Mouse (Mus musculus) myocyte (in vitro differentiated cells): Measurements from ENCODE around the gene Inhba. TPM values are rescaled to one million over a fixed set of nuclear protein-coding genes. Genes with fewer than 3 reads are reported as not detected.

Experiments
- H3K27me3 ChIP-seq: one replicate; pipeline ENCODE4 v1.6.1; 2011; ENCODE audit not compliant: control insufficient read depth, insufficient read depth, insufficient read length
- H3K36me3 ChIP-seq: one replicate; pipeline ENCODE4 v1.6.1; 2011; ENCODE audit not compliant: control insufficient read depth, insufficient read depth
- H3K4me2 ChIP-seq: one replicate; pipeline ENCODE4 v1.6.1; 2011; ENCODE audit warnings: low read depth, control low read depth
- H3K4me3 ChIP-seq: one replicate; pipeline ENCODE4 v1.5.1; 2011; ENCODE audit warnings: mild to moderate bottlenecking, control low read depth, moderate library complexity
- H3K79me2 ChIP-seq: one replicate; pipeline ENCODE4 v1.6.1; 2011; ENCODE audit not compliant: control insufficient read depth, insufficient read depth
- H3ac ChIP-seq: one replicate; pipeline ENCODE4 v1.6.1; 2011; ENCODE audit not compliant: control insufficient read depth, insufficient read length
- CEBPB ChIP-seq: IDR thresholded peaks from 2 replicates; pipeline ENCODE4 v1.6.1; 2011; ENCODE audit warnings: mild to moderate bottlenecking, moderate library complexity; ENCODE audit not compliant: poor library complexity, insufficient read depth, severe bottlenecking
- E2F4 ChIP-seq: IDR thresholded peaks from one replicate; pipeline ENCODE4 v1.6.1; 2011; ENCODE audit warnings: mild to moderate bottlenecking, control low read depth, moderate library complexity; ENCODE audit not compliant: insufficient read depth
- MAX ChIP-seq: IDR thresholded peaks from one replicate; pipeline ENCODE4 v1.6.1; 2011; ENCODE audit warnings: low read depth, mild to moderate bottlenecking, control low read depth
- MYOD1 ChIP-seq, 3 experiments: IDR thresholded peaks; one replicate each; pipeline ENCODE4 v1.6.1; 2011; ENCODE audit warnings: control low read depth in 2 of 3, low read depth in 2 of 3, mild to moderate bottlenecking in 2 of 3, moderate library complexity in 1 of 3; ENCODE audit not compliant: insufficient read length in 2 of 3, control insufficient read depth in 1 of 3
- MYOG ChIP-seq, 3 experiments: IDR thresholded peaks; one replicate each; pipeline ENCODE4 v1.6.1; 2011; ENCODE audit warnings: control low read depth in 2 of 3, low read depth in 2 of 3, mild to moderate bottlenecking in 2 of 3; ENCODE audit not compliant: insufficient read length in 2 of 3, control insufficient read depth in 1 of 3, insufficient read depth in 1 of 3
- POLR2A ChIP-seq: IDR thresholded peaks from one replicate; pipeline ENCODE4 v1.6.1; 2011; ENCODE audit warnings: low read depth, mild to moderate bottlenecking, control low read depth, moderate library complexity; ENCODE audit not compliant: insufficient read length
- POLR2AphosphoS2 ChIP-seq: IDR thresholded peaks from one replicate; pipeline ENCODE4 v1.6.1; 2011; ENCODE audit warnings: low read depth, control low read depth; ENCODE audit not compliant: insufficient read length
- REST ChIP-seq: IDR thresholded peaks from one replicate; pipeline ENCODE4 v1.6.1; 2011; ENCODE audit warnings: mild to moderate bottlenecking, control low read depth, moderate library complexity; ENCODE audit not compliant: insufficient read depth, insufficient read length
- SRF ChIP-seq: IDR thresholded peaks from one replicate; pipeline ENCODE4 v1.6.1; 2011; ENCODE audit warnings: low read depth; ENCODE audit not compliant: control insufficient read depth, insufficient read length
- TCF12 ChIP-seq: IDR thresholded peaks from one replicate; pipeline ENCODE4 v1.6.1; 2011; ENCODE audit warnings: mild to moderate bottlenecking, control low read depth; ENCODE audit not compliant: poor library complexity, insufficient read depth, severe bottlenecking
- TCF3 ChIP-seq: IDR thresholded peaks from one replicate; pipeline ENCODE4 v1.6.1; 2011; ENCODE audit warnings: low read depth, control low read depth; ENCODE audit not compliant: insufficient read length
- USF1 ChIP-seq: IDR thresholded peaks from one replicate; pipeline ENCODE4 v1.6.1; 2011; ENCODE audit warnings: low read depth, mild to moderate bottlenecking, control low read depth, moderate library complexity
- polyA plus RNA-seq: library from polyadenylated mRNA; unstranded; fragments of >200 nt; fragmentation: generic; extraction: Trizol; gene quantifications from one replicate; pipeline ENCODE4 v1.2.1, GENCODE M21; 2012; ENCODE audit warnings: missing spikeins

The Inhba gene
- polyA plus RNA-seq, 1 experiment: 7.5 TPM

DNA sequence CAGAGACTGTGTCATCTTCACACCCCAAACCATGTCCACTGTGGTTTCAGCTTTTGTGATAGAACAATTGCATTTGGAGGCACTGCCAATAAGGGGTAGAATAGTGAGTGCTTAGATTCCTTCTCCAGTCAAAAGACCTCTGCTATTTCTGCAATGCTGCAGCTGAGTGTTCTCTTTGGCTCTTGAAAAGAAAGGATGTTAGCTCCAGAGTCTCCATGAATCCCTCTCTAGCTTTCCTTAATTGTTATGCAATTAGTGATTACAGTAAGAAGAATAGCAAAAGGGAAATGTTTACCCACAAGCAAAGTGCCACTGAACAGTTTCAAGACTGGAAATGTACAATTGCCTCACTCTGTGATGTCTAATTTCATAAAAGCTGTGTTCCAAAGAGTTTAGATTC is 20.8 kb downstream of the Inhba start:
- Histone ChIP-seq H3K4me2 (no peak overlapping the region), H3ac (no peak overlapping the region), H3K36me3 (no peaks in the 10 kb centered on the region), H3K27me3 (no peaks in the 10 kb centered on the region), H3K4me3 (no peak overlapping the region), H3K79me2 (no peaks in the 10 kb centered on the region)
- no peak for TF ChIP-seq CEBPB
- no peak for TF ChIP-seq POLR2AphosphoS2
- TF ChIP-seq USF1: no peak
- TF ChIP-seq SRF: no peak
- no peak for TF ChIP-seq MYOD1 (IDR thresholded peaks at IDR 0.05; ENCODE audit: control insufficient read depth in 1 of 3, insufficient read length in 2 of 3, low read depth in 2 of 3)
- no peak for TF ChIP-seq MYOG (IDR thresholded peaks at IDR 0.05; ENCODE audit: control insufficient read depth in 1 of 3, insufficient read depth in 1 of 3, insufficient read length in 2 of 3, low read depth in 2 of 3)
- TF ChIP-seq REST: no peak
- no peak for TF ChIP-seq TCF3
- TF ChIP-seq TCF12: no peak
- no peak for TF ChIP-seq E2F4
- no peak for TF ChIP-seq POLR2A
- no peak for TF ChIP-seq MAX

DNA sequence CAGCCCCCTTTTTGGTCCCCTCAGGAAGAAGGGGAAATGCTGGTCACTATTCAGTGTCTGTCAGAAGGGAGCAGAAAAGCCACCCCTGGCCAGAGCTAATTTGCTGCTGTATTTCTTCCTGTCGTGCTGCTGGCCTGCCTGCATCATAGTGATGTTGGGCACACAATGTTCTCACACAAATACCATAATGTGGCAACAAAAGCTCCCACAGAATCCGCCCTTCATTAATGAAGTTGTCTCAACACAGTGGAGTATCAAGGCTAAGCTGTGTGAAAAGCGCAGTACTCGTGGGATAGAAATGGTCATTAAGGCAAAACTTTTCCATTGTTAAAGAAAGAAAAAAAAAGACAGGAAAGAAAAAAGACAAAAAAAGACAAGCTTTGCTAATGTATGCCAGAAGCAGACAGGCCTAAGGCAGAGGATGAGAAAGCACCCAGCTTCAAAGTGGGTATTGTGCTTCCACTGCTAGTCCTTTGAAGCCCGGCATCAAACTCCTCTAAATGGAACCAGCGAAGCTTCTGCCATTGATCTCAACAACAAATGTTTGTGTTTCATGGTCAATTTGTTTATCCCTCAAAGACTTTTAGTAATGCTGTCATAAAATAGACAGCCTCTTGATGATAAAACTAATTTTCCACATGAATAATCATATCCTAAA is 21.4 kb downstream of the Inhba start:
- H3K4me3 ChIP-seq: no peak overlapping the region
- no peaks in the 10 kb centered on the region for H3K36me3 ChIP-seq
- H3K27me3 ChIP-seq: no peaks in the 10 kb centered on the region
- no peak overlapping the region for H3K4me2 ChIP-seq
- no peaks in the 10 kb centered on the region for H3K79me2 ChIP-seq
- no peak overlapping the region for H3ac ChIP-seq
- TF ChIP-seq MYOD1 (IDR thresholded peaks at IDR 0.05; ENCODE audit: control insufficient read depth in 1 of 3, insufficient read length in 2 of 3, low read depth in 2 of 3) (no peak), CEBPB (no peak), MYOG (IDR thresholded peaks at IDR 0.05; ENCODE audit: control insufficient read depth in 1 of 3, insufficient read depth in 1 of 3, insufficient read length in 2 of 3, low read depth in 2 of 3) (no peak), E2F4 (no peak), USF1 (no peak), SRF (no peak), TCF3 (no peak), REST (no peak), MAX (no peak), POLR2A (no peak), TCF12 (no peak), POLR2AphosphoS2 (no peak)

DNA sequence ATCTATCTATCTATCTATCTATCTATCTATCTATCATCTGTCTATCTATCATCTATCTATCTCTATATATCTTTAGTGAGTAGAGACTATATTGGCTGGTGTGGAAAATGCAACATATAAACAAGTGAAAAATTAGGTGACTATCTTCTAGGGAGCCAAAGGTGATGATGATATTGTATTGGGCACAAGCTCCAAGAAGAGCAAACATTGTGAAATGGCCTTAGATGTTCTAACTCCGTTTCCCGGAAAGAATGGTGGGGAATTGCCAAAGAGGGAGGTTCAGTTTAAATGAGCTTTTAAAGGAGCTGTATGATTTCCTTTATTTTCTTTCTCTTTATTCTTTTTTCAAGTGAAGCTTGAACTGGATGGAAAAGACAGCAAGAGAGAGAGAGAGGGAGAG is 57.4 kb downstream of the Inhba start:
- TF ChIP-seq TCF12: no peak
- TF ChIP-seq E2F4: no peak
- TF ChIP-seq CEBPB: no peak
- Histone ChIP-seq H3K4me2 (no peak overlapping the region), H3K79me2 (no peaks in the 10 kb centered on the region)

DNA sequence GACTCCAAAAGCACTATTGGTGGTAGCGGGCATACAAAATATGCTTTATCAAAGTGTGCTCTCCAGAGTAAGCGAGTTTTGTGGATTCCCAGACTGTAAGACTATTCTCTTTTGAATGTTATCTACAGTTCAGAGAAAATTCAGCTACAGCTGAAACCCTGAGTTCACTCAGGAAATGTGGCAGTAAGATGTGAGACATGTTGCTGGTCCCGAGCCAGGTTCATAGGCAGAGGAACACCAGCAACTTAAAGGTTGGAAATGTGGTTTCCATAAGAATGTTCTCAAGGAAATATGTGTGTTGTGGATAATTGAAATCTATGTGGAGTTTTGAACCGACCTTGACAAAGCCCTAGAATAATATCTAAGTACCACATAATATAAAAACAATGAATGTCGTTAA is 65.6 kb downstream of the Inhba start:
- H3K27me3 ChIP-seq: no peaks in the 10 kb centered on the region
- H3K36me3 ChIP-seq: no peaks in the 10 kb centered on the region
- no peak overlapping the region for H3ac ChIP-seq
- no peak overlapping the region for H3K4me3 ChIP-seq
- no peaks in the 10 kb centered on the region for H3K79me2 ChIP-seq
- TF ChIP-seq MAX: no peak
- TF ChIP-seq REST: no peak
- TF ChIP-seq TCF3: no peak
- no peak for TF ChIP-seq SRF
- TF ChIP-seq E2F4: no peak
- no peak for TF ChIP-seq USF1
- TF ChIP-seq POLR2A: no peak
- no peak for TF ChIP-seq POLR2AphosphoS2
- TF ChIP-seq TCF12: no peak
- TF ChIP-seq MYOD1 (IDR thresholded peaks at IDR 0.05; ENCODE audit: control insufficient read depth in 1 of 3, insufficient read length in 2 of 3, low read depth in 2 of 3): no peak
- TF ChIP-seq MYOG (IDR thresholded peaks at IDR 0.05; ENCODE audit: control insufficient read depth in 1 of 3, insufficient read depth in 1 of 3, insufficient read length in 2 of 3, low read depth in 2 of 3): no peak
- TF ChIP-seq CEBPB: no peak
- H3K4me2 ChIP-seq: no peak overlapping the region

More for the DNA sequence above, 57.4 kb downstream of the Inhba start:
- no peak overlapping the region for H3K4me3 ChIP-seq
- H3K27me3 ChIP-seq: no peaks in the 10 kb centered on the region
- no peaks in the 10 kb centered on the region for H3K36me3 ChIP-seq
- no peak overlapping the region for H3ac ChIP-seq

DNA sequence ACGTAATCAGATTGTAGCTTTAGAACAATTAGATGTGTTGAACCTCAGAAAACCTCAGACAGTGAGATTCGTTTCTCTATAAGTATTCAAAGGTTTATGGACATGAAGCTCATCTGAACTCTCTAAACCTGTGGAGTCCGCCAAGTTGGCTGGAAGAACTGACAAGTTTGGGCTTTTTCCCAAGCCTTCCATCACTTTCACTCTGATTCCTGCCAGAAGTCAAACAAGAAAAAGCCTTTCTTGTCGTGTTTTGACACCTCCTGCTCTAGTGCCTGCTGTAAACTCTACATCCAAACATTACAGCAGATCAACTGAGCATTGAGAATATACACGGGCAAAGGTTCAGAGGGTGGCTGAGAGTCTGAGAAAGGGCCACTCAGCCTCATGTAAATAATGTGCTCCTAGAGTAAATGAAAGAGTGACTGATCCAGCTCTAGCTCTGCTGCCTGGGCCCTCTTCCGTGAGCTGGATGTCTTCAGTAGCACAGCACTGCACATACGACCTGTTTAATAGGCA is 66.6 kb downstream of the Inhba start:
- TF ChIP-seq TCF3 (no peak), SRF (no peak), MYOD1 (IDR thresholded peaks at IDR 0.05; ENCODE audit: control insufficient read depth in 1 of 3, insufficient read length in 2 of 3, low read depth in 2 of 3) (no peak), REST (no peak), MYOG (IDR thresholded peaks at IDR 0.05; ENCODE audit: control insufficient read depth in 1 of 3, insufficient read depth in 1 of 3, insufficient read length in 2 of 3, low read depth in 2 of 3) (no peak), POLR2A (no peak), TCF12 (no peak), USF1 (no peak), MAX (no peak), E2F4 (no peak), CEBPB (no peak)
- no peaks in the 10 kb centered on the region for H3K36me3 ChIP-seq
- H3K79me2 ChIP-seq: no peaks in the 10 kb centered on the region
- H3ac ChIP-seq: no peak overlapping the region
- no peak overlapping the region for H3K4me3 ChIP-seq
- no peak overlapping the region for H3K4me2 ChIP-seq
- no peaks in the 10 kb centered on the region for H3K27me3 ChIP-seq
